Mouse (Mus musculus): ENCODE data around the gene Tmem254c.
"Not testable (repeated sequence)": the region's sequence is repeated elsewhere in the genome, so short reads cannot be mapped to it uniquely, and the experiment has no call there.

The Tmem254c gene

DNA sequence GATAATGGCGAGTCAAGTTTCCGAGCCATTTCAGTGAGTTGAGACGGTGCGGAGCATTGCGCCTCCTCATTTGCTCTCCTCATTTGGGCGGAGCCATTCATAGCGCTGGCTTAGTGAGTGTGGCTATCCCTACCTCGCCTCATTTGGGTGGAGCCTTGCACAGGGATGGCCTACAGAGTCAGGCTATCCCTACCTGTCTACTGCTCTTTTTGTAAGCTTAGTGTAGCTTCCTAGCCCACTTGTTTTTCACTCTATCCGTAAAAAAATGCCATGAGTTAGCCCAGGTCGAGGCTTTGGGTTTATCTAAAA, at the start of gene Tmem254c:
Tmem254c (minus strand) TSS at position 31 of the 309 bp plus-strand sequence.
- not testable (repeated sequence) for DNase-seq (ENCODE audit: extremely low spot score)

DNA sequence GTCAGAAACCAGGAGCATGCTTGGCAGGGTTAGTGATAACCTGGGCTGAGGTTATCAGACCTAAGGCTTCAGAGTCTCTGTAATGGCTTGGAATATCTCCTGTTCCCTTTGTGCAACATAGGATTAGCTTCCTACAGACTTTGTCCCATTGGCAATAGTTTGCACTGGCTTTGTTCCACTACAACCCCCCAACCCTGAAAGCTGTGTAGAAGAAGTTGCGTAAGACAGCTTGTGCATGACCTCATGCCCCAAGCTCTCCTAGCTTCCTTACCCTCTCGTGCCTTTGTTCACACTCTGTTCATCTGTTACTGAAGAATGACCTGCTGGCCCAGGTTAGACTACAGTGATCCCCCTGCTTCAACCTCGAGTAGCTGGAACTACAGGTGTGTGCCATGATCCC, 30.5 kb upstream of the Tmem254c start:
- DNase-seq (ENCODE audit: extremely low spot score) = not testable (repeated sequence)

DNA sequence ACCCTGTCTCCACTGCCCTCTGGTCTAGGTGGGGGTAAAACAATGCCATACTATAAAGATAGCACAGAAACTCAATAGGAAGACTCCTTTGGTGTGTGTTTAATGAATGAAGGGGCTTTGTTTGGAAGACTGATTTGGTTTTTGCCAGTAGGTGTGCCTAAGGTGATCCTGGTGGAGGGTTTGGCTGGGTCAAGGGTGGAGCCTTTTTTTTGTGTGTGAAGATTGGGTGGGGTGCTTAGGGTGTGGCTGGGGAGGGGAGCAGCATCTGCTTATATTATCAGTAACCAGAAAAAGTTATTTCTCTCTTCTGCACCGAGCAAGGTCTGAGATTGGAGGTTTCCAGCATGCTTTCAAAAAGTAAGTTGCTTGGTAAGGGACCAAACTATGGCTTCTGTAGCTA, 14.8 kb upstream of the Tmem254c start, which contains the start of gene Cphx3:
Cphx3 (plus strand) TSS at position 301 of the 400 bp plus-strand sequence.
- DNase-seq (ENCODE audit: extremely low spot score) = not testable (repeated sequence)

DNA sequence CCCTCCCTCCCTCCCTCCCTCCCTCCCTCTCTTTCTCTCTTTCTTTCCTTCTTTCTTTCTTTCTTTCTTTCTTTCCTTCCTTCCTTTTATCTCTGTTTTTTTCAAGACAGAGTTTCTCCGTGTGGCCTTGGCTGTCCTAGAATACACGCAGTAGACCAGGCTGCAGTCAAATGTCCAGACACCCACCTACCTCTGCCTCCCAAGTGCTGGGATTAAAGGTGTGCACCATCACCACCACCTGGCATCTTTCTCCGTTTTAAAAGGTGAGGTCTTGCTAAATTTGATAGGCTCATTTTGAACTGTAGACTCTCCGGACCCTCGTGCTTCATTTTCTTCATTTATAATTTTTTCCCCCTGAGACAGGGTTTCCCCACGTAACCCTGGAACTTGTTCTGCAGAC, 14.1 kb upstream of the Tmem254c start, which contains the start of gene Cphx2:
Cphx2 (plus strand) TSS at position 301 of the 400 bp plus-strand sequence.
- DNase-seq (ENCODE audit: extremely low spot score) = not testable (repeated sequence)

GRCm38 (mm10) chr14:26076620-26077390, 9.7 kb upstream of the Tmem254c start:
- DNase-seq (ENCODE audit: extremely low spot score) = not testable (repeated sequence)

DNA sequence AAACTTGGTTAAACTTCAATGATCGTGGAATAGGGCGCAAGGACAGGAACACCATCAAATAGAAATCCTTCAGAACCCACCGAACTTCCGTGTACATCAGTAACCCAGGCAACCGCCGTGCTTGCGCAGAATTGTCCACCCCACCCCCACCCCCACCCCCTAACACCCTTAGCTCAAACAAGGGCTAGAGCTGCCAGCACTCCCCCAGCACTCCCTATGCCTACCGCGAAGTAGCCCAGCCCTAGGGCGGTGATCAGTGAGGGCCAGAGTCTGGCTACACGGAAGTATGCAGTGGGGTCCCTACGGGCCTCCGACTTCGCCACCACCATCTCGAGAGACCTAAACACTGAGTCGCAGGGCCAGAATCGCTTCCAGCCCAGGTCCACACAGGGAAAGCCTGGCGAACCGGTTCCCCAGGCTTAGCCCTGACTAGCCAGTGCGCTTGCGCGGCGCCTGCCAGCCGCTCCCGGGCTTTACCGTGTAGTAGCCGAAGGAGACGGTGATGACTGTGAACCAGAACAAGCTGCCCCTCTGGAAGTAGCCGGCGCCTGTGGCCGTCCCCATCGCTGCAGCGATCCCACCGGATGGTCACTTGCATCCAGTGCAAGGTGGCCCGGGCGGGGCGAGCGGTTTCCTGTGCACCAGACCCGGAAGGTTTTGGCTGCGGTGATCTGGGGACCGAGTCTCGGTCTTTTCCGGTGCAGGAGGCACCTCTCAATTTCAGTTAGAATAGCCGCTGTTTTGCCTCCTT, 406 bp downstream of the Tmem254c start:
- not testable (repeated sequence) for DNase-seq (ENCODE audit: extremely low spot score)

GRCm38 (mm10) chr14:26059362-26059761, 7.8 kb downstream of the Tmem254c start:
- not testable (repeated sequence) for DNase-seq (ENCODE audit: extremely low spot score)

DNA sequence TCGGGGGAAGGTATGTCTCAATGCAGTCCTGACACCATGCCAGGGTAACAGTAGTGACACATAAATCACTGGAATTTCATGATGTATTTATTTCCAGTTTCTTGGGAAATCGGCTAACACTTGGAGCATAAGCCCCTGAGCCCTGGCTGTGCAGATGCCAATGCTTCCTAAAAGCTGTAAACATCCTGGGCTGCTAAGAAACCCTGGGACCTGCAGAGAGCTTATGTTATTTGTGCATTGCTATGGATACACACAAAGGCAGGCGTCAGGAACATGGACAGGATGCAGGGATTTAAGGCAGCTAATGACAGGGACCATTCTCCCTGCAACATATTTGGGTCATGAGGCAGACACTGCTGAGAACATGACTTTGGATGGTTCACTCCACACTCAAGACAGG, 9.0 kb downstream of the Tmem254c start:
- DNase-seq (ENCODE audit: extremely low spot score) = not testable (repeated sequence)

- not testable (repeated sequence) for DNase-seq (ENCODE audit: extremely low spot score)
Observed at GRCm38 (mm10) chr14:26048767-26049166, 18.4 kb downstream of the Tmem254c start.

- DNase-seq (ENCODE audit: extremely low spot score) = not testable (repeated sequence)
Observed at GRCm38 (mm10) chr14:26047026-26047425, 20.1 kb downstream of the Tmem254c start.

- not testable (repeated sequence) for DNase-seq (ENCODE audit: extremely low spot score)
Observed at GRCm38 (mm10) chr14:26045007-26045406, 22.1 kb downstream of the Tmem254c start.

DNA sequence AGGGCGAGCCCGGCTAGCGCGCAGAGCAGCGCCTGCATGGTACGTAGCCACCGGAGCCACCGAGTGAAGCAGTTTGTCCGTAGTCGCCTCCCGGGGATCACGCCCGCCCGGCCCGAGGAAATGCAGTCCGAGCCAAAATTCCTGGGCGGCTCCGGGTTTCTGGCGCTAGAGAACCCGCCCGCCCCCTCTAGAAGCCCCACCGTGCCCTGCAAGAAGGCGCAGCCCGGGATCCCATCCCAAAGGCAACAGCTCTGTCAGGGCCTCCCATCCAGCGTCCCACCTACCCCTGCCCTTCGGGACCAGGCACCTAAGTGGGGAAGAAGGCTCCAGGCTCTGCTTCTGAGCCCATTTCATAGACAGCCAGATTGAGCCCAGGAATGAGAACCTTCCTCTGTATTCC, 24.5 kb downstream of the Tmem254c start, which contains the start of gene Gm9780:
Gm9780 (minus strand) TSS at position 101 of the 400 bp plus-strand sequence.
- not testable (repeated sequence) for DNase-seq (ENCODE audit: extremely low spot score)

DNA sequence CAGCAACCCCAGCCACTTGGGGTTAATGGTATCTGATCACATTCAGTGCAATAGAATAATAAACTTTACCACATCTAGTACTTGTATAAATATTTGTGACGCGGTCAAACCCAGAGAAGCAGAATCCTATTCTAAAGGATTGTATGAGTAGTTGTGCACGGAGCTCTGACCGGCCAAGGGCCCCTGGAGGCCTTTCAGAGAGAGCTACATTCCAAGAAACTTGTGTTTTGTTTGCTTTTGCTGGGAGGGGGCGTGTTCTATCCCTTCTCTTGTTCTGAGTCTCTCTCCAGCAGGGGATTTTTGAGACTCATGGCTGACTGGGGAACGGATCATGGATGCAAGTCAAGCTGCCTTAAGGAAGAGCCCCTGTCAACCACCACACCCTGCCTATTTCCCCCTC, 31.7 kb downstream of the Tmem254c start:
- DNase-seq (ENCODE audit: extremely low spot score) = not testable (repeated sequence)

GRCm38 (mm10) chr14:26034364-26034763, 32.8 kb downstream of the Tmem254c start:
- not testable (repeated sequence) for DNase-seq (ENCODE audit: extremely low spot score)

DNA sequence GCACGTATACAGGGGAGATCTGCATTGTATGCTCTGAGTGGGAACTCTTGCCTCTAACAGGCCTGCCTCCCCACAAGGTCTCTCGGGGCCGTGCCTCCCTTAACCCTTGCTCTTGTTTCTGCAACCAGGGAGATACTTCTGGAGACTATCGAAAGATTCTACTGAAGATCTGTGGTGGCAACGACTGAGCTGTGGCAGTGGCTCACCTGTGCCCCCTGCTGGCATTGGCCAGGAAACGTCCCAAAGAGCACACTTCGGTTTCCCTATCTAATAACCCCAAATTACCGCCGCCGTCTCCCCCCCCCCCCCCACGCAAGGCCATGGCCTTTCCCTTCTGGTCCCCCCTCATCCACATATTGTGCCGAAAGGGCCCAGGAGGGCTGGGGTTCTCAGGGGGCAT, 41.5 kb downstream of the Tmem254c start:
- not testable (repeated sequence) for DNase-seq (ENCODE audit: extremely low spot score)

GRCm38 (mm10) chr14:26022831-26023230, 44.3 kb downstream of the Tmem254c start:
- DNase-seq (ENCODE audit: extremely low spot score) = not testable (repeated sequence)

DNA sequence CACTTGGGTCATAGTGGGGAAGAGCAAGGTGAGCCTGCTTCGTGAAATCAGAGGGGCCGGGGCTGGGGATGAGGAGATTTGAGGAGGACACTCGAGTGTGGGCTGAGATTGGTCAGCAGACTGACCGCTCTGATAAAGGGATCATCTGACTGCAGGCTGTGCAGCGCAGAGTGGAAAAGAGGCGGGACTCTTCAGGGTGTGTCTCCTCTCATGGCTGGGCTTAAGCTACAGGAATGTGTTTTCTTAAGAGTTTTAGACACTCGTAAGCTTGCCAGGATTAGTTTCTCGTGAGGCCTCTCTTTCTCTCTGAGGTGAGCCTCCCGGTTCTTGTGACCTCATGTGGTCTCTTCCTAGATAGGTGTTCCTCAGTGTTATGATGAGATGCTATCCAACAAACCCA, 45.6 kb downstream of the Tmem254c start:
- DNase-seq (ENCODE audit: extremely low spot score) = not testable (repeated sequence)

DNA sequence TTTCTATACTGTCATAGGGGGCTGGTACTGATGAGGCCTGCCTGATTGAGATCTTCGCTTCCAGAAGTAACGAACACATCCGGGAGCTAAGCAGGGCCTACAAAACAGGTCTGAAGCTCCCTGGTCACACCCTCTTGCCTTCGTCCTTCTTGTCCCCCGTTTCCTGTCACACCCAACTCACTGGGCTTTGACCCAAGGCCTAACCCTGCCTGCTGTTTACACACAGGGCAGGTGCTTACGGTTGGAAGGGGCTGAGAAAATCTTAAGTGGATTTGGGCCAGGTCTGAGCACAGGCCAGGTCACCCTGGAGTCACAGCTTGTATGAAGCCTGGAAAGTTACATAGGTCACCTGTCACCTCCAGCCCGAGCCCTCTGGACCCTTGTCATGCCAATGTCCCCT, 50.7 kb downstream of the Tmem254c start:
- DNase-seq (ENCODE audit: extremely low spot score) = not testable (repeated sequence)

Measured in embryo, embryonic 9.5 days (tissue).